Mouse (Mus musculus): ENCODE results near the gene Igf2bp3.

- TF ChIP-seq CTCF (IDR thresholded peaks at IDR 0.05; ENCODE audit: extremely low read depth, insufficient read length, insufficient replicate concordance, low read depth, low read length) (no peak), POLR2A (IDR thresholded peaks at IDR 0.05; ENCODE audit: low read depth, low read length) (no peak)
Observed at GRCm38 (mm10) chr6:49212931-49213580, 1.7 kb downstream of the Igf2bp3 start.
